Mouse (Mus musculus) stomach, postnatal 0 days (tissue): Measurements from ENCODE around the gene Ccdc40.

Experiments used
- CTCF ChIP-seq: IDR thresholded peaks from 2 replicates; pipeline ENCODE4 v1.5.1; 2016; ENCODE audit warnings: antibody characterized with exemption, low read depth, mild to moderate bottlenecking, moderate library complexity
- EP300 ChIP-seq: optimal IDR thresholded peaks from 2 replicates; pipeline ENCODE3; 2016; ENCODE audit warnings: antibody characterized with exemption

DNA sequence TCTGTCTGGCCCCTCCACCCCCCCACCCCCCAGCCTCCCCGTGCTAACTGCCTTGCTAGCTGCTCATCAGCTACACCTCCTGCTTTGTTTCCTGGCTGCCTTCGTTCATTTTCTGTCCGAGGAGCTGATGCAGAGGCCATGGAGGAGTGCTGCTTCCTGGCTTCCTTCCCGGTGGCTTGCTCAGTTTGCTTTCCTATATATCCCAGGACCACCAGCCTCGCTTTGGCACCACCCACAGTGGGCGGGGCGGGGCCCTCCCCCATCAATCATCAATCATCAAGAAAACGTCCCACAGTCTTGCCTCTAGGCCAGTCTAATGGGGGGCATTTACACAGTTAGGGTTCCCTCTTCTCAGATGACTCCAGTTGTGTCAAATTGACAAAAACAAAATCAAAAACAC is 8.0 kb downstream of the Ccdc40 start:
- TF ChIP-seq CTCF (no peak), EP300 (no peak)
